Mouse (Mus musculus) ES-Bruce4 (cell line): Measurements from ENCODE around the gene Pinlyp.

ENCODE experiments used
- CTCF ChIP-seq: IDR thresholded peaks from one replicate; pipeline ENCODE4 v1.8.1; 2011; ENCODE audit warnings: low read depth, low read length
- EP300 ChIP-seq: IDR thresholded peaks from 2 replicates; pipeline ENCODE4 v1.6.1; 2011; ENCODE audit warnings: low read depth, low read length; ENCODE audit not compliant: insufficient read depth
- POLR2A ChIP-seq: IDR thresholded peaks from one replicate; pipeline ENCODE4 v1.8.1; 2011; ENCODE audit warnings: low read length; ENCODE audit not compliant: insufficient read depth

DNA sequence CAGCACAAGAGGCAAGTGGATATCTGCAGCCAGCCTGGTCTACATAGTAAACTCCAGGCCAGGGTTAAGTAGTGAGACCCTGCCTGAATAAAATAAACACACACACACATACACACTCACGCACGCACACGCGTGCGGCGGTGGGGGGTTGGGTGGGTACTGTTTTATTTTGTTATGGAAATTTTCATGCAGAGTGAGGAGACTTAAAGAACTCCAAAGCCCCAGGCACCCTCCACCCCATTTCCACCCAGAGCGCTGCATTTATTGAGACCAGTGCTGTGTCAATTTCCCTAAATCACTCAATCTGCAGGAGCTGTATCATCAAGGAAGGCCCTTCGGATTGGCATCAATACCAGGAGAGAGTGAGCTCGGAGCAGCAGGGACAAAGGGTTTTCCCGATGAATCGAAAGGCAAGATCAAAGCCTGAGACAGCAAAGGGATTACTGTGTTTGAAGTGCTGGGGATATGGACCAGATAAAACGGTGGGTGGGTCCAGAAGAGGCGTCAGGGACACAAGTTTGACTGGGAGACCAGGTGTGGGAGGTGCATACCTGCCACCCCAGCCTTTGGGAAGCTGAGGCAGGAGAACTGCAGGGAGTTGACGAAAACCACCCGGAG lies 40.4 kb downstream of the Pinlyp start:
- TF ChIP-seq CTCF (no peak), POLR2A (no peak), EP300 (0 out of 2 replicates have a peak, but pooled peaks have one; percentile 59)
